Mouse (Mus musculus): ENCODE measurements around the gene Erf.

Erf gene

DNA sequence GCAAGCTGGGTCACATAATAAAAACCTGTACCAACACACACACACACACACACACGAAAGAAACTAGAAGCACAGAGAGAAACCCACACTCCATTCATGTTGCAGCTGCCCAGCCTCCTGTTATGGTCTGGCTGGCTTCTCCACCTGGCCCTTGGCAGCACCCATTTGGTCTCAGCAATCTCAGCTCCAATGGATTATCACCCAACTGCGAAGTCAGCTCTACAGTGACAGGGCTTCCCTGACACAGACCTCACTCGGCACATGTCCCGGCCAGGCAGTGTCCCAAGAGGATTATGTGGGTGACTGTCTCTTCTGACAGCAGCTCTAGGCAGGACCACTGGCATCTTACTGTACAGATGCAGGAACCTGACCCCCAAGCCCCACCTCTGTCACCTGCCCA, 40.1 kb downstream of the Erf start:
- DNase-seq (ENCODE audit: low read depth, low spot score): no peak

DNA sequence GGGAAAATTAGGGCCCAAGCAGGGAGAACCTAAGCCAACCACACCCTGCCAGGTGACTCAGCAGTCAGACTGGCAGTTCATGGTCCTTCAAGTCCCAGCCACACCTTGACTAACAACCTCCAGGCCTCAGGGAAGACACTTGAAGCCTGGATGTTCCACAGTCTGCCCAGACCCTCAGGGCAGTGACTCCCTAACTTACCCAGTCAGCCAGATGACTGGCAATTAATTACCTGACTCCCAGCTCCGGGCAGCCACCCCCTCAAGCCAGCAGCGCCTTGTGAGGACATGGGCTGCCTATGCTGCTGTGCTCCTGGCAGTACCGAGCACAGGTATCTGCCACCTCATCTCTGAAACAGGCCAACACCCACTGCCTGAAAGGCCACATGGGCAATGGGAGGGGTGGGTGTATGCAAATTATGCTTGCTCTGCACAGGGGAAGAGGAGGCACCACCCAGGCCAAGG, 41.4 kb downstream of the Erf start:
- no peak for DNase-seq (ENCODE audit: low read depth, low spot score)

DNA sequence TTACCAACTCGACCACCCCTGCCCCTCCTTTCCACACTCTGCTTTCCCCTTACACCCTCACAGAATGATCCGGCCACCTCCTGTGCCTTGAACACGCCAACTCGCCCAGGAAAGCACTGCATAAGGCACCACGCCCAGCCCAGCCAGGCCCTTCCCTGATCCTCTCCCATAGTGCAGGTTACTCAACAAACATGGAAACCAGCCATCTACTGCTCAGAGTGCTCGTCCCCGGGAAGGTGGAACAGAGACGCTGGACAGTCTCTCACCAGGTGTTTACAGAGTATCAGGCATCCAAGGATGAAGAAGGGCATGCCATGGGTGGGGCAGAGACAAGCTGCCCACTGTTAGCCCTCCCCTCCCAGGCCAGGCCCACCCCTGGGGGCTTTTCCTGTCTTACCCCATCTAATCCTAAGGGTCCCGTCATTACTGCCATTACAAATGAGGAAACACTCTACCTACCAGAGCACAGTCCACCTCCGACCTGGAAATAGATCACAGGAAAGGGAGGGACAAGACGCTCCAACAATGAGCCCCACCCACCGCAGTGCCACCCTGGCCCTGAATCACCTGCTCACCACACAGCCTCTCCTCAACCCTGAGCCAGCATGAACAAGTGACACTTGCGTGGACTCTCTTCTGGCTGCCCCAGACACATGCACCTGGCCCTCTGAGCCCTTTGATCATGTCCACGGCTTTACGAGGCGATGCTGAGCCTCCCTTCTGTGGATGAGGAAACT, 44.3 kb downstream of the Erf start:
- DNase-seq (ENCODE audit: low read depth, low spot score): no peak

DNA sequence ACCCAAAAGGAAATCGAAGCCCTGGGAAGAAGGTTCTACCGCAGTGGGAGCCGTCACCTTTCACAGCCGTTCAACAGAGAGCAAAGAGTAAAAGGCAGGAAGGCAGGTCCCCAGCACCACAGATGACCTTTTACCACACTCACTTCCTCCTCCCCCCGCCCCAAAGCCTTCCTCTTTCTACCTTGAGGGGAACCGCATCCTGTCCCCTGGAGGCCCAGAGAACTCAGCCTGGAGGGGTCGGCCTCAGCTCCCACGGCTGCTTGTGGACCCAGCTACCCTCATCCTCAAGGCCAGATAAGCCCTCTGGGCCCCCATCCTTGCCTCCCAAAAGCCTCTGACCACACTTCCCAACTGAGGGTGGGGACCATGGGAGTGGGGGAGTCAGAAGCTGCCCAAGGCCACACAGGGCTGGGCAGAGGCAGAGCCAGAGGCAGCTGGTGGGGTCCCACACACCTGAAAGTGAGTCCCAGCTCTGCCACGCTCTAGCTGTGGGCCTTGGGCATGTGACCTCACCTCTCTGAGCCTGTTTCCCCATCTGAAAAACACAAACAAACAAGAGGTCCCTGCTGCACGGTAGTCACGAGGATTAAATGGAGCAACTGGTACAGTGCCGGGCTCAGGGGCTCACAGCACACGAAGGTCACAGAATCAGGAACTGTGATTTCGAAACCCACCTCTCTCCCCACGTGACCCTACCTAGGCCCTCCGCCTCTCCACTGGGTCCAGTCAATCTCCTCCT, 45.0 kb downstream of the Erf start:
- no peak for DNase-seq (ENCODE audit: low read depth, low spot score)

DNA sequence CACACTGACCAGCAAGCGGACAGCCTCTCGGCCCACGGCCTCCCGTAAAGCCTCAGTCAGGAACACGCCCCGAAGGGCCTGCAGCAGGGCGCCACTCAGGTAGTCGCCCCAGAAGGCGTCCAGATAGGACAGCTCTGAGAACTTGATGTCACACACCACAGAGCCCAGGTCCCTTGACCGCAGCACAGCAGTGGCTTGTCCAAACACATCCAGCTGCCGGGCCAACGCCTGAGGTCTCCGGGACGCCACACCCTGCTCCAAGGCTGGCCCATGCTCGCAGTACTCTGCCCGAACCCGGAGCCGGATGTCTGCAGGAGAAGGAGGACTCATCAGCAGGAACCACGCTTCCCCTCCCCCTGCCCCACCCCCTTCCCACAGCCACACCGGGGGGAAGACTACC, 46.9 kb downstream of the Erf start:
- no peak for DNase-seq (ENCODE audit: low read depth, low spot score)

DNA sequence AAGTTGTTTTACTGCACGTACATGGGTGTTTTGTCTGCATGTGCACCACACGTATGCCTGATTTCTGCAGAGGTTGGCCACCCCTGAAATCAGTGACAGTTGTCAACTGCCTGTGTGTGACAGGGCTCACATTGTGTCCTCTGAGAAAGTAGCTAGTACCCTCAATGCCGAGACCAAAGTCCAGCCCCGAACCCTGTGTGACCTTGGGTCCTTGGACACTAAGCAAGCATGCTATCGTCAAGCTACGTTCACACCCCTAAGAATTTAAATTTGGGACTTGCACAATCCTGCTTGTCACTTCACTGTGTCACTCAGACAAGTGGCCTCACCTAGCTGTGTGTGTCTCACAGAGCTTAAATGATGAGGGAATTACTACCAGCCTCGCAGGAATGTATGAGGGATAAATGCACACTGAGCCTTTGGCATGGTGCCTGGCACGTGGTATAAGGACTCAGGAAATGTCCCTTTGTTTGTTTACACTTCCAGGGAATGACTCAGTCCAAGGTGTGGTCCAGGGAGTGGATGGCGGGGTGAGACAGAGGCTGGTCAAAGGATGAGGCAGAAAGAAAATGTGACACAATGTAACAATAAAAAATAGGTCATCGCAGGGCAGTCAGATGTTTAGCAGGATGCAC, 53.1 kb downstream of the Erf start:
- DNase-seq (ENCODE audit: low read depth, low spot score): no peak

DNA sequence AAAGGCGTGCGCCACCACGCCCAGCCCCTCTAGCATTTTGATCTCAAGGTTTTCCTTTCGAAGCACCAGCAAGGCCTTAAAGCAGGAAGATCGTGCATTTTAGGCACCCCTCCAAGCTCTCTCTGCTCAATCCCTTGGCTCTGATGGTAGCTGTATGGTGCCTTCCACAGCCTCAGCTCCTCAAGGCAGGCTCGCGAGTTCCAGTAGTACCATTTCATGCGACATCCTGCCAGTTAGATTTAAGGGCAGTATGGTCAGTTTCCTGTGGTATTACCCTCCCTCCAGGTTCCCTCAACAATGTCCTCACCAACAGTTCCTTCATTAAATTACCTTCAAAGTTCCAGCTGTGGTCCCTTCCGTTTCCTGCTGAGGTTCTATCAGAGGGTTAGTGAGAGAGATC, 54.5 kb downstream of the Erf start:
- DNase-seq (ENCODE audit: low read depth, low spot score): no peak

DNA sequence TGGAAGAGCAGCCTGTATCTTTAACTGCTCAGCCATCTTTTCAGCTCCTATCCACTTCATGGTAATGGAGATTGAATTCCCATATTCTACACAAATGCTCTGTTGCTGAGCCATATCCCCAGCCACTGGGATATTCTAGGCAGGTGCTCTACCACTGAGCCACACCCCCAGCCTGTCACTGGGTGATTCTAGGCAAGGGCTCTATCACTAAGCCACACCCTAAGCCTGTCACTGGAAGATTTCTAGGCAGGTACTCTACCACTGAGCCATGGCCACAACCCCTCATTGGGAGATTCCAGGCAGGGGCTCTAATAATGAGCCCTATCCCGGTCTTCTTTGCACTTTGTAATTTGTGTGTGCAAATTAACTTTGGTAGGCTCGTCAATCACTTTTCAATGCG, 55.4 kb downstream of the Erf start:
- DNase-seq (ENCODE audit: low read depth, low spot score): no peak

Data from mesoderm, embryonic 11.5 days (tissue).